Mouse (Mus musculus): ENCODE results near the gene Gm29427.

DNA sequence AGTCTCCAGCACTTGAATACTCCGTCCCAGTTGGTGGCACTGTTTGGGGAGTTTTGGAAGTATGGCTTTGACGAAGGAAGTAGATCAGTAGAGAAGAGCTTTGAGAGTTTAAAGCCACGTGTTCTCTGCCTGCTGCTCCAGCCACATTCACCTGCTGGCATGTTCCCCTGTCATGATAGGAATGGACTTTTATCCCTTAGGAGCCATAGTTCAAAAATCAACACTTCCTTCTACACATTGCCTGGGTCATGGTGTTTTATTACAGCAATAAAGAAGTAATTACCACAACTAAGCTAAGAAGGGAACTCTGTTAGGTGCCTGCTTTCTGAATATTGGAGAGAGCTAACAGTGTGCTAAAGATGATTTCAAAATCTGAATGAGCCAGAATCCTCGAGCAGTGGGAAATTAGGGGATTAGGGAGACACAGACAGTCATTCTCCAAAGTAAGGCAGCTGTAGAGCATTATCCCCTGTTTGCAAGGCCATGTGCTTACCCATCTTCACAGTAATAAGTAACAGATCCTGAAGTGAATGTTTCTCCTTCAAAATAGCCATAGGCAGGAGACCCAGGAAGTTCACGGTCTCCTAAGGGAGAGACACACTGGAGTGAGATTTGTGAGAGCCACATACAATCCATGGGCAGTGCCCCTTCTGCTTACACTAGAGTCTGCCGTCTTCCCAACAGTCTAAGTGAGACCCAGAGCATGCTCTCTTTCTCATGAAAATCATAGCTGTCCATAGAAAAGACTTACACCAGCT, 33.8 kb downstream of the Gm29427 start:
- TF ChIP-seq GATA1 (IDR thresholded peaks at IDR 0.05; ENCODE audit: low read length) = no peak
- TF ChIP-seq TAL1 (IDR thresholded peaks at IDR 0.05; ENCODE audit: low read length) = no peak

Measured in erythroblast, embryonic 14.5 days (primary cell).